Mouse (Mus musculus) kidney, postnatal 4 days (tissue): Measurements from ENCODE around the gene Rbm42.

ENCODE experiments used
- DNase-seq, 2 experiments: peaks; one replicate each; pipeline ENCODE4 v3.0.0; 2021; ENCODE audit warnings: mixed read lengths in 2 of 2

The Rbm42 gene

GRCm38 (mm10) chr7:30649591-30650540, at the start of gene Rbm42:
TSS of gene Rbm42 (minus strand) at chr7:30650317.
- DNase-seq, result peak; percentile 98 to 99

DNA sequence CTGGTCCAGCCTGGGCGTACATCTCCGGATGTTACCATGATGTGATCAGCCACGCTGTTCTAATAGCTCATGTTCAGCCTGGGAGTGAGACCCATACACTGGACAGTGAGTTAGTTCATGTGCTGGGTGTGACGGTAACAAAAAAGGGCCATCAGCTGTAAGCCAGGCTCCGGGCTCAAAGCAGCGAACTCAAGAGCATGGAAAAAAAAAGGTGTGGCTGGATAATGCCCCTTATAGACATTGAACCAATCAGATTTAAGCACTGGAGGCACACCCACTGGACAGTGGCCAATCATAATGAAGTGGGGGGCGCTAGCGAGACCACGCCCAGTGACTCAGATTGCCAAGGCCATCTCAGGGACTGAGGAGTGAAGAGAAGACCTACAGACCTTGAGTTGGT, 48.5 kb upstream of the Rbm42 start, which contains the start of gene 2200002J24Rik:
TSS of gene 2200002J24Rik (plus strand) at position 338 of the 400 bp plus-strand sequence.
- DNase-seq, result peak; percentile 50 to 62

GRCm38 (mm10) chr7:30698101-30698500, 48.0 kb upstream of the Rbm42 start:
- no peak for DNase-seq

DNA sequence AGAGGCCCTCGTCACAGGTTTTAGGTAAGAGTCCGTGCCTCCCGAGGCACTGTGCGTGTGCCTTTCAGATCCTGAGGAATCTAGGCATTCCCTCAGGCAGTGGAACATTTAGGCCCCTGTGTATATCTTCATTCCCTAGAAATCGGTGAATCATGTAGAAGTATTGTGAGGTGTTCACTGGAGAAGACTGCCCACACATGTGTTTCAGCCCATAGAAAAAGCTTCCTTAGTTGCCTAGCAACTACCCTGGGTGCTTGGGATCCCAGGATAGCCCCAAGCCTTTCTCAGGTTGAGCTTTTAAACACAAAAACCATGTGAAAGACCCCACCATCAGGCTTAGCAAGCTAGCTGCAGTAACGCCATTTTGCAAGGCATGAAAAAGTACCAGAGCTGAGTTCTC, 38.2 kb upstream of the Rbm42 start:
- DNase-seq, result no peak

- DNase-seq, result no peak
Observed at GRCm38 (mm10) chr7:30683425-30683824, 33.3 kb upstream of the Rbm42 start.

GRCm38 (mm10) chr7:30681897-30682296, 31.8 kb upstream of the Rbm42 start:
- DNase-seq, result no peak

GRCm38 (mm10) chr7:30678263-30678975, 28.3 kb upstream of the Rbm42 start:
- DNase-seq, result peak; percentile 36 to 39

DNA sequence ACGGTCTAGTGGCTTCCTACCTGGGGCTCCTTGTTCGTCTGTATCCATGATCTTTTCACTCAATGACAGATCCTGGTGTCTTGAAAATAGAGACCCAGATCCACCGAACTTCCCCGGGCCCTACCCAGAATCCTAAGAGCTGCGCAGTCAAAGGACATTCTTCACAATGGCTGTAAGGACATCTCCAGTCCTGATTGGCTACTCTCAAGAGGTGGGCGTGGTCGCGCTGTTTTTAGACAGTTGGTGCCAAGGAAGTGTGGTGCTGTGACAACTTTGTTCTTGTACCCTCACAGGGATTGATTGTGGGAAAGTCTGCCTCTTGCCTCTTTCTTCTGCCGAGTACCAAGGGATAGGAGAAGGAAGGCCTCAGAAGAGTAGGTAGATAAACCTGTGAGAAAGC, 21.4 kb upstream of the Rbm42 start, which contains the start of gene Pmis2:
TSS of gene Pmis2 (minus strand) at position 126 of the 400 bp plus-strand sequence.
- no peak for DNase-seq

- DNase-seq, result no peak
Observed at GRCm38 (mm10) chr7:30669229-30669628, 19.1 kb upstream of the Rbm42 start.

DNA sequence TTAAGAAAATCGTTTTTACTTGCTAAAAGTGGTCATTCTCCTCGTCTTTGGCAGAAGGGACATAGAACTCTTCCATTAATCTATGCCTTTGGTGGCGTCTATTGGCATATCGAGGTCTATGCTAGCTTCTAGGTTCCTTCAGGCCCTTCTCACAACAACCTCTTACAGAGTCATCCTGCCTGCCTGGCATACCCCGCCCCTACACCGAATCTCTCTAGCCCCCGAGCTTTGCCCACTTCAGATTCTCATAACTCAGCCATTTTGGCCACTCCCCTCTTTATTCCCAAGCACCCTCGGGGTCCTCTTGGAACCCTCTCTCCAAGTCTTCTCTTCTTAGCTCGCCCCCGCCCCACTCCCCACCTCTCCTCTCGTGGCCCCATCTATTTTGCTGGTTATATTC, 15.2 kb upstream of the Rbm42 start:
- DNase-seq, result peak; percentile 11 to 29

GRCm38 (mm10) chr7:30664529-30665200, 14.5 kb upstream of the Rbm42 start, which contains the start of gene Haus5:
TSS of gene Haus5 (minus strand) at chr7:30664994.
- DNase-seq, result peak; percentile 95

DNA sequence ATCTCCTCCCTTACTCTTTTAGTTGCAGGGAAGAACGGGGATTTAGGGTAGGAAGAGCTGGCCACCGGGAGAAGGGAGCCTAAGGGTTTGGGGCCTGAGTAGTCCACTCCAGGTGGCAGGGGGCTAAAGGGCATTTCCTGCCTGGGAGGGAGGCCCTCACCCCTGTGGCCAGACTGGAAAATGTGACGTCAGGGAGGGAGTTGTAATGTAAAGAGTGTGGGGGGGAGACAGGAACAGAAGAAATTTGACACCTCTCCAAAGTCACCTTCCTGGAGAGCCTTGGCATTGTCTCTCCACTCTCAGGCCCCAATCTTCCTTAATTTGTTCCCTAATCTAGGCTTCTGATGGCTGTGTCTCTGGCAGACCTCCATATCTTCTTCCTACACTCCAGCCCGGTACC, 11.0 kb downstream of the Rbm42 start:
- DNase-seq, result no peak

DNA sequence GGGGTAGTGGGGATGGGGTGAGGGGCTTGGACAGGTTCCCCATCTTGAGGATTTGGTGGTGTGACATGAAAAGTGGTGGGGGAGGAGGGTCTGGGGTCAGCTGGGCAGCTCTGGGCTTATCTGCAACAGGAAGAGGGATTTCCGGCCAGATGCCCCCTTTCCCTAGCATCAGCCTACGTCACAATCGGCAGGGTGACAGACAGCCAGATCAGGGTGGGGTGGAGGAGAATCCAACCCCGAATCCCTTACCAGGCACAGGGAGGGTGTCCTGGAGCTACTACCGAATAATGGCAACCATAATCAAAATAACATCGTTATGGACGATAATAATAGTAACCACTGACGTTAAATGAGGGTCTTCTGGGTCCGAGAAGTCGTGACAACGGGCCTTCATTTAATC, 13.7 kb downstream of the Rbm42 start:
- no peak for DNase-seq

DNA sequence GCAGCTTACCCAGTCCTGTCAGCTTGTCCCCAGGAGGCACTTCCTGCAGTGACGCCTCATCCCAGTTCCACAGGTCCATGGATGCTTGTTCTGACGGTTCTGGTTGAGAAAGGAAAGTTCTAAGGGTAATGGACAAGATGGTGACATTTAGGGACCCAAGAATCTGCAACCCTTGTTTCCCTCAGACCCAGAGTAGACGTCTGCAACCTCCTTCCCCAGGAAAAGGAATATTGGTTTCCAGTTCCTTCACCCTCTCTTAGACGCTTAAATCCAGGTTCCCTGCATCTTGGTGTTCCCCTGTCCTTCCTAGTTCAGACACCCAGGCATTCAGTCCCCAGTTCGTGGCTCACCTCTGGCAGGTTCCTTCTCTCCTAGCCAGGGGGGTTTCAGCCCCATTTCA, 14.4 kb downstream of the Rbm42 start, which contains the start of gene Etv2:
TSS of gene Etv2 (minus strand) at position 101 of the 400 bp plus-strand sequence.
- DNase-seq, result no peak

- DNase-seq, result peak; percentile 79 to 86
Observed at GRCm38 (mm10) chr7:30634621-30635020, 15.5 kb downstream of the Rbm42 start.

GRCm38 (mm10) chr7:30633762-30634412, 16.2 kb downstream of the Rbm42 start:
- peak in 1 of 2 experiments; percentile 16 for DNase-seq

DNA sequence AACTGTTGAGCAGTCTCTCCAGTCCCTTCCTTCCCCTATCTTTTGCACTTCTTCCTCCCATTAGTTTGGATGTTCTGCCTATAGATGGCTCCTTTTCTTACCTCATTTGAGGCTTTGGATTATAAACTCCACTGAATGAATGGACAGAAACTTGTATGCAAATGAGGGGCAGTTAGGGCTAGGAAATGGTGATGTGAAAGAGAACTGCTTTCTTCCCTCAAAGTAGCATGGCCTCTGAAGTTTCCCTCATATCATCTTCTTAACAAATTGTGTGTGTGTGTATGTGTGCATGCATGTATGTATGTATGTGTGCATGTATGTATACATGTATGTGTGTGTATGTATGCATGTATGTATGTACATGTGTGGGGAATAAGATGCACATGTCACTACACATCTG, 21.1 kb downstream of the Rbm42 start:
- DNase-seq, result no peak

- DNase-seq, result no peak
Observed at GRCm38 (mm10) chr7:30626647-30627046, 23.5 kb downstream of the Rbm42 start.

DNA sequence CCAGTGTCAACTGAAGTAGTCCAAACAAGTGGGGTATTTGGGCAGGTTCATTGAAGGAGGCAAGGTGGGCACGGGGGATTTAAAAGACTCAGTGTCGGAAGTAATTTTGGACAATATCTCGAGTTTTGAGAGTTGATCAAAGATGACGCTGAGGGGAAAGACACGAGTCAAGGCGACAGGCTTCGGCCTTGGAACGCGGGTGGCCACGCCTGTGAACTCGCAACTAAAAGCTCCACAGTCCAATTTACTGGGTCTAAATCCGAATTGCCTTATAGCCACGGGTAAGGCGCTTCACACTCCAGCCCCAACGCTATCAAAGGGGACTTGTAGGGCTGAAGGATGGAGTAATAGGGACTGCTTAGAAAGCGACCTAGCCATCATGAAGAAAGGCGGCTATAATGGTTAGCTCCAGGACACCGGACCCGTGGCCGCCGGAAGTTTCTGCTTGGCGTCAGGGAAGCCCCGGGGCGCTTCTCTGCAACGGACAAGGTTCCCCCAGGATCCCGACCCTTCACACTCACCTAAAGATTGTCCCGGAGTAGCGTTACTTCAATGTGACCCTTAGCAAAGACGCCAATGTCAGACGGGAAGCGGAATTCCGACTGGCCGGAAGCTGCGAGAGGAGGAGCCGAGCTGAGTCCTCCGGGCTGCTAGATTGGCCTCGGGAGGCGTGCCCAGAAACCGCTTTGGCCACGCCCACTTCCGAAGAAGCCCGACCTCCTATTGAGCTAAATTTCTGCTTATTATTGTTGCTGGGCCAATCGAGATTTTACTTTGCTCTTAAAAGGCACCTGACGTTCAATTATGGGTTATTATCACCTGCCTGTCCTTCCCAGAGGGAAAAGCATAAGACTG, 24.4 kb downstream of the Rbm42 start, which contains the start of gene Cox6b1:
TSS of gene Cox6b1 (minus strand) at position 622 of the 855 bp plus-strand sequence.
- peak; percentile 89 to 93 for DNase-seq

DNA sequence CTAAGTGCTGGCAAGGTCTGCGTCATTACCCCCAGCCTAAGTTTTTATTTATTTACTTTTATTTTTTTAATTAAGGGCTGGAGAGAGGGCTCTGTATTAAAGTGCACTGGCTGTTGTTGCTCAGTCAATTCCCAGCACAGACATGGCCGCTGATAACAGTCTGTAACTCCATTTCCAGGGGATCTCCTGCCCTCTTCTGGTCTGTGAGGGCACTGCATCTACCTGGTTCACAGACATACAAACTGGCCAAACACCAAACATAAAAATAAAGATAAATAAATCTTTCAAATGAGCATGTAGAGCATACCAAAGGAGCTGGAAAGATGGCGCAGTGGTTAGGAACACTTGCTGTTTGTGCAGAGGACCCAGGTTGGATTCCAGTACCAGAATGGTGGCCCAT, 30.9 kb downstream of the Rbm42 start:
- peak; percentile 59 to 65 for DNase-seq

GRCm38 (mm10) chr7:30618658-30619057, 31.5 kb downstream of the Rbm42 start:
- DNase-seq, result no peak
